Mouse (Mus musculus): ENCODE data around the gene Glce.

- TF ChIP-seq MYOG (IDR thresholded peaks at IDR 0.05; ENCODE audit: control insufficient read depth in 1 of 3, insufficient read depth in 1 of 3, insufficient read length in 2 of 3, low read depth in 2 of 3) (no peak), USF1 (IDR thresholded peaks at IDR 0.05; ENCODE audit: low read depth) (no peak), POLR2A (IDR thresholded peaks at IDR 0.05; ENCODE audit: insufficient read length, low read depth) (no peak), TCF3 (IDR thresholded peaks at IDR 0.05; ENCODE audit: insufficient read length, low read depth) (no peak), MYOD1 (IDR thresholded peaks at IDR 0.05; ENCODE audit: control insufficient read depth in 1 of 3, insufficient read length in 2 of 3, low read depth in 2 of 3) (no peak), MAX (IDR thresholded peaks at IDR 0.05; ENCODE audit: low read depth) (no peak), SRF (IDR thresholded peaks at IDR 0.05; ENCODE audit: control insufficient read depth, insufficient read length, low read depth) (no peak), POLR2AphosphoS2 (IDR thresholded peaks at IDR 0.05; ENCODE audit: insufficient read length, low read depth) (no peak), E2F4 (IDR thresholded peaks at IDR 0.05; ENCODE audit: insufficient read depth) (no peak)
Measured at GRCm38 (mm10) chr9:62062234-62062633, 60.2 kb downstream of the Glce start.

Measured in myocyte (in vitro differentiated cells).